Mouse (Mus musculus) kidney, embryonic 16.5 days (tissue): ENCODE measurements around the gene Vmn2r48. TPM values are rescaled to one million over a fixed set of nuclear protein-coding genes. Genes with fewer than 3 reads are reported as not detected.
"Not testable (repeated sequence)": the region's sequence is repeated elsewhere in the genome, so short reads cannot be mapped to it uniquely, and the experiment has no call there.

Experiments used
- ATAC-seq: fragments of 200-750 bp; cut with Nextera tagmentation; 2 replicates; pipeline ENCODE4 v1.8.0; 2017; ENCODE audit warnings: moderate TSS enrichment; ENCODE audit not compliant: low FRiP score, low TSS enrichment
- H3K27ac ChIP-seq: fragments of 300-500 bp; sonication (generic); 2 replicates; pipeline ENCODE4 v1.5.1; 2014; ENCODE audit warnings: low read length
- H3K27me3 ChIP-seq: fragments of 300-500 bp; sonication (generic); 2 replicates; pipeline ENCODE4 v1.6.1; 2014; ENCODE audit warnings: low read length, control low read depth, mixed read lengths; ENCODE audit not compliant: insufficient read depth
- H3K36me3 ChIP-seq: fragments of 300-500 bp; sonication (generic); 2 replicates; pipeline ENCODE4 v1.6.1; 2014; ENCODE audit warnings: low read length, control low read depth, mixed read lengths; ENCODE audit not compliant: insufficient read depth
- H3K4me1 ChIP-seq: fragments of 300-500 bp; sonication (generic); 2 replicates; pipeline ENCODE4 v1.6.1; 2014; ENCODE audit warnings: low read length, control low read depth, mixed read lengths; ENCODE audit not compliant: insufficient read depth
- H3K4me2 ChIP-seq: fragments of 300-500 bp; sonication (generic); replicated peaks from 2 replicates; pipeline ENCODE4 v1.6.1; 2014; ENCODE audit warnings: low read depth, low read length
- H3K4me3 ChIP-seq: fragments of 300-500 bp; sonication (generic); 2 replicates; pipeline ENCODE4 v1.5.1; 2014; ENCODE audit warnings: mild to moderate bottlenecking, low read length
- H3K9ac ChIP-seq: fragments of 300-500 bp; sonication (generic); replicated peaks from 2 replicates; pipeline ENCODE4 v1.6.1; 2014; ENCODE audit warnings: low read length
- H3K9me3 ChIP-seq: fragments of 300-500 bp; sonication (generic); 2 replicates; pipeline ENCODE4 v1.6.1; 2016; ENCODE audit warnings: low read length, control low read depth
- WGBS: fragments of 180-500 bp; shearing (Covaris S2); extraction: QIAGEN DNeasy Blood & Tissue Kit; methylation state at CpG from one replicate; pipeline ENCODE4 v1.1.7; 2014; 5-methylcytosine and 5-hydroxymethylcytosine counted together
- polyA plus RNA-seq: library from polyadenylated mRNA; unstranded; fragments of >200 nt; fragmentation: Nextera tagmentation; extraction: Ambion mirVana; gene quantifications from 2 replicates; pipeline ENCODE4 v1.2.1, GENCODE M21; 2015

The Vmn2r48 gene
- not detected in 2 replicates for polyA plus RNA-seq

- H3K4me2 ChIP-seq, H3K9me3 ChIP-seq, H3K4me1 ChIP-seq, H3K4me3 ChIP-seq, H3K36me3 ChIP-seq, H3K9ac ChIP-seq, ATAC-seq, H3K27me3 ChIP-seq, H3K27ac ChIP-seq: not testable (repeated sequence)
- WGBS: 82% methylated on average over 2 of the region's 2 CpGs
These were observed at the start of gene Vmn2r48 for GRCm38 (mm10) chr7:9953485-9953884. Gene Vmn2r48 (minus strand): TSS chr7:9953585.

GRCm38 (mm10) chr7:9992157-9992556 lies 38.8 kb upstream of the Vmn2r48 start, which contains the start of gene Vmn2r49:
Gene Vmn2r49 (minus strand): TSS chr7:9992257.
- H3K27me3 ChIP-seq, H3K9me3 ChIP-seq, H3K36me3 ChIP-seq, H3K4me1 ChIP-seq, H3K4me3 ChIP-seq, ATAC-seq, H3K27ac ChIP-seq, H3K9ac ChIP-seq, H3K4me2 ChIP-seq: not testable (repeated sequence)
- no CpG with 5 or more reads among the region's 2 CpGs for WGBS

Other genes with a start within 250 kb of the Vmn2r48 start
- not detected in 2 replicates for gene Vmn2r46, start 183.0 kb downstream of the Vmn2r48 start, polyA plus RNA-seq
- not detected in 2 replicates for gene Vmn2r47, start 112.3 kb downstream of the Vmn2r48 start, polyA plus RNA-seq
- not detected in 2 replicates for gene Vmn2r49, start 38.7 kb upstream of the Vmn2r48 start, polyA plus RNA-seq
- gene Vmn2r50, start 99.7 kb upstream of the Vmn2r48 start, polyA plus RNA-seq: not detected in 2 replicates
- gene Vmn2r51, start 152.2 kb upstream of the Vmn2r48 start, polyA plus RNA-seq: not detected in 2 replicates
- not detected in 2 replicates for gene Vmn2r52, start 223.0 kb upstream of the Vmn2r48 start, polyA plus RNA-seq